Mouse (Mus musculus): ENCODE data around the gene Arpc1b. TPM values are rescaled to one million over a fixed set of nuclear protein-coding genes. Genes with fewer than 3 reads are reported as not detected.
"Not testable (repeated sequence)": the region's sequence is repeated elsewhere in the genome, so short reads cannot be mapped to it uniquely, and the experiment has no call there.

Arpc1b gene
- polyA plus RNA-seq, 1 experiment from 2014 or later: 81.4 TPM

GRCm38 (mm10) chr5:145096195-145096594 lies 17.8 kb upstream of the Arpc1b start:
- 93% methylated on average over 4 of the region's 4 CpGs for WGBS
- no peak for ATAC-seq (ENCODE audit: low FRiP score)
- H3K4me2 ChIP-seq: no peak overlapping the region
- H3K9me3 ChIP-seq: no peaks in the 10 kb centered on the region
- H3K9ac ChIP-seq: no peak overlapping the region
- H3K4me1 ChIP-seq (replicated peaks): no peaks in the 10 kb centered on the region
- no peaks in the 10 kb centered on the region for H3K27me3 ChIP-seq
- peaks cover 97% of the 10 kb centered on the region for H3K36me3 ChIP-seq
- no peak overlapping the region for H3K27ac ChIP-seq
- no peak overlapping the region for H3K4me3 ChIP-seq

- Histone ChIP-seq H3K27me3 (no peaks in the 10 kb centered on the region), H3K4me1 (replicated peaks) (no peaks in the 10 kb centered on the region), H3K4me2 (no peak overlapping the region), H3K9me3 (no peaks in the 10 kb centered on the region), H3K4me3 (no peak overlapping the region), H3K36me3 (peaks cover 98% of the 10 kb centered on the region), H3K9ac (no peak overlapping the region), H3K27ac (no peak overlapping the region)
- no peak for ATAC-seq (ENCODE audit: low FRiP score)
- 95% methylated on average over 10 of the region's 10 CpGs for WGBS
These were observed 15.6 kb upstream of the Arpc1b start for GRCm38 (mm10) chr5:145098340-145098821.

GRCm38 (mm10) chr5:145100960-145101359 lies 13.1 kb upstream of the Arpc1b start:
- Histone ChIP-seq H3K27ac (no peak overlapping the region), H3K4me1 (replicated peaks) (no peaks in the 10 kb centered on the region), H3K9me3 (no peaks in the 10 kb centered on the region), H3K4me3 (no peak overlapping the region), H3K27me3 (no peaks in the 10 kb centered on the region), H3K9ac (no peak overlapping the region), H3K4me2 (no peak overlapping the region), H3K36me3 (peaks cover 98% of the 10 kb centered on the region)
- no peak for ATAC-seq (ENCODE audit: low FRiP score)
- 93% methylated on average over 9 of the region's 9 CpGs for WGBS

GRCm38 (mm10) chr5:145101451-145101850 lies 12.6 kb upstream of the Arpc1b start:
- not testable (repeated sequence) for H3K9ac ChIP-seq; H3K27ac ChIP-seq; H3K4me1 ChIP-seq (replicated peaks); H3K27me3 ChIP-seq; H3K9me3 ChIP-seq; H3K4me2 ChIP-seq; H3K4me3 ChIP-seq; ATAC-seq (ENCODE audit: low FRiP score)
- 98% methylated on average over 11 of the region's 11 CpGs for WGBS
- peaks cover 98% of the 10 kb centered on the region for H3K36me3 ChIP-seq

GRCm38 (mm10) chr5:145102706-145103105 lies 11.3 kb upstream of the Arpc1b start:
- H3K27me3 ChIP-seq: no peaks in the 10 kb centered on the region
- peaks cover 98% of the 10 kb centered on the region for H3K36me3 ChIP-seq
- no peak overlapping the region for H3K4me3 ChIP-seq
- H3K9me3 ChIP-seq: no peaks in the 10 kb centered on the region
- H3K9ac ChIP-seq: no peak overlapping the region
- ATAC-seq (ENCODE audit: low FRiP score): no peak
- WGBS: 98% methylated on average over 4 of the region's 4 CpGs
- H3K4me2 ChIP-seq: no peak overlapping the region
- H3K4me1 ChIP-seq (replicated peaks): no peaks in the 10 kb centered on the region
- H3K27ac ChIP-seq: no peak overlapping the region

GRCm38 (mm10) chr5:145104328-145104727 lies 9.7 kb upstream of the Arpc1b start:
- no peak overlapping the region for H3K27ac ChIP-seq
- H3K9ac ChIP-seq: no peak overlapping the region
- peaks cover 98% of the 10 kb centered on the region for H3K36me3 ChIP-seq
- H3K4me3 ChIP-seq: no peak overlapping the region
- H3K27me3 ChIP-seq: no peaks in the 10 kb centered on the region
- ATAC-seq (ENCODE audit: low FRiP score): peak; percentile 52; the same call in 1 of the 2 replicates
- WGBS: 77% methylated on average over 9 of the region's 9 CpGs
- H3K9me3 ChIP-seq: no peaks in the 10 kb centered on the region
- H3K4me1 ChIP-seq (replicated peaks): no peaks in the 10 kb centered on the region
- no peak overlapping the region for H3K4me2 ChIP-seq

- Histone ChIP-seq H3K27ac (no peak overlapping the region), H3K4me1 (replicated peaks) (no peaks in the 10 kb centered on the region), H3K4me3 (no peak overlapping the region), H3K9me3 (no peaks in the 10 kb centered on the region), H3K27me3 (no peaks in the 10 kb centered on the region), H3K9ac (no peak overlapping the region), H3K36me3 (peaks cover 98% of the 10 kb centered on the region), H3K4me2 (no peak overlapping the region)
- no peak for ATAC-seq (ENCODE audit: low FRiP score)
- 97% methylated on average over 9 of the region's 9 CpGs for WGBS
These were observed 8.2 kb upstream of the Arpc1b start for GRCm38 (mm10) chr5:145105694-145106275.

- H3K27me3 ChIP-seq: peaks cover 27% of the 10 kb centered on the region
- no peaks in the 10 kb centered on the region for H3K9me3 ChIP-seq
- H3K36me3 ChIP-seq: peaks cover 58% of the 10 kb centered on the region
- no peak overlapping the region for H3K27ac ChIP-seq
- H3K9ac ChIP-seq: no peak overlapping the region
- no peak overlapping the region for H3K4me3 ChIP-seq
- peaks cover 13% of the 10 kb centered on the region for H3K4me1 ChIP-seq (replicated peaks)
- no peak for ATAC-seq (ENCODE audit: low FRiP score)
- H3K4me2 ChIP-seq: no peak overlapping the region
- 89% methylated on average over 6 of the region's 6 CpGs for WGBS
These were observed 3.6 kb upstream of the Arpc1b start for GRCm38 (mm10) chr5:145110401-145110800.

- H3K9ac ChIP-seq: no peak overlapping the region
- 81% methylated on average over 8 of the region's 8 CpGs for WGBS
- ATAC-seq (ENCODE audit: low FRiP score): no peak
These were observed 1.4 kb upstream of the Arpc1b start for GRCm38 (mm10) chr5:145112566-145112965.

GRCm38 (mm10) chr5:145113416-145113815 lies 599 bp upstream of the Arpc1b start:
- 64% methylated on average over 2 of the region's 2 CpGs for WGBS
- Histone ChIP-seq H3K27ac (no peak overlapping the region), H3K9ac (no peak overlapping the region), H3K27me3 (peaks cover 35% of the 10 kb centered on the region), H3K4me3 (peak overlapping the region; percentile 43), H3K9me3 (no peaks in the 10 kb centered on the region), H3K36me3 (peaks cover 28% of the 10 kb centered on the region), H3K4me1 (replicated peaks) (peaks cover 16% of the 10 kb centered on the region), H3K4me2 (peak overlapping the region; percentile 55; the same call in 1 of the 2 replicates)
- ATAC-seq (ENCODE audit: low FRiP score): no peak

More at GRCm38 (mm10) chr5:145112566-145112965, 1.4 kb upstream of the Arpc1b start:
- Histone ChIP-seq H3K36me3 (peaks cover 36% of the 10 kb centered on the region), H3K9me3 (no peaks in the 10 kb centered on the region), H3K27ac (no peak overlapping the region), H3K27me3 (peaks cover 35% of the 10 kb centered on the region), H3K4me1 (replicated peaks) (peaks cover 13% of the 10 kb centered on the region), H3K4me2 (no peak overlapping the region), H3K4me3 (no peak overlapping the region)

GRCm38 (mm10) chr5:145114606-145115473 lies 825 bp downstream of the Arpc1b start:
- Histone ChIP-seq H3K9ac (peak overlapping the region; percentile 67), H3K9me3 (no peaks in the 10 kb centered on the region; the same call in 1 of the 2 replicates), H3K4me2 (peak overlapping the region; percentile 55), H3K27ac (peak overlapping the region; percentile 23; the same call in 1 of the 2 replicates), H3K4me3 (peak overlapping the region; percentile 43), H3K4me1 (replicated peaks) (peaks cover 16% of the 10 kb centered on the region), H3K36me3 (peaks cover 14% of the 10 kb centered on the region), H3K27me3 (peaks cover 35% of the 10 kb centered on the region)
- peak; percentile 49 for ATAC-seq (ENCODE audit: low FRiP score)
- 19% methylated on average over 38 of the region's 40 CpGs for WGBS

- Histone ChIP-seq H3K4me1 (replicated peaks) (peaks cover 16% of the 10 kb centered on the region), H3K9me3 (no peaks in the 10 kb centered on the region; the same call in 1 of the 2 replicates), H3K9ac (no peak overlapping the region), H3K4me3 (no peak overlapping the region), H3K36me3 (peaks cover 5% of the 10 kb centered on the region), H3K4me2 (0 out of 2 replicates have a peak overlapping the region, but pooled peaks have one; percentile 1), H3K27me3 (peaks cover 35% of the 10 kb centered on the region), H3K27ac (peak overlapping the region; percentile 44; the same call in 1 of the 2 replicates)
- ATAC-seq (ENCODE audit: low FRiP score): no peak
- 87% methylated on average over 5 of the region's 5 CpGs for WGBS
These were observed 1.7 kb downstream of the Arpc1b start for GRCm38 (mm10) chr5:145115736-145116135.

Data from hindbrain, embryonic 13.5 days (tissue).